Mouse (Mus musculus) embryonic facial prominence, embryonic 11.5 days (tissue): ENCODE data around the gene Kcnb1. TPM values are rescaled to one million over a fixed set of nuclear protein-coding genes. Genes with fewer than 3 reads are reported as not detected.

Experiments used
- ATAC-seq: fragments of 200-750 bp; cut with Nextera tagmentation; replicated peaks from 2 replicates; pipeline ENCODE4 v1.8.0; 2017; ENCODE audit warnings: low read depth; ENCODE audit not compliant: insufficient number of reproducible peaks, low FRiP score, low TSS enrichment
- DNase-seq: peaks from one replicate; pipeline ENCODE4 v3.0.0-alpha.2; 2015; ENCODE audit warnings: low spot score
- H3K27ac ChIP-seq: fragments of 300-500 bp; sonication (generic); replicated peaks from 2 replicates; pipeline ENCODE4 v1.5.1; 2014; ENCODE audit warnings: mild to moderate bottlenecking, low read depth, low read length, control low read depth
- H3K27me3 ChIP-seq: fragments of 300-500 bp; sonication (generic); 2 replicates; pipeline ENCODE4 v1.6.1; 2014; ENCODE audit warnings: mild to moderate bottlenecking, low read length, moderate library complexity, mixed read lengths; ENCODE audit not compliant: control insufficient read depth, insufficient read depth
- H3K36me3 ChIP-seq: fragments of 300-500 bp; sonication (generic); replicated peaks from 2 replicates; pipeline ENCODE4 v1.6.1; 2014; ENCODE audit warnings: low read depth, mild to moderate bottlenecking, low read length, moderate library complexity, mixed read lengths; ENCODE audit not compliant: control insufficient read depth, insufficient read depth
- H3K4me1 ChIP-seq: fragments of 300-500 bp; sonication (generic); 2 replicates; pipeline ENCODE4 v1.6.1; 2014; ENCODE audit warnings: low read length, mixed read lengths; ENCODE audit not compliant: control insufficient read depth, insufficient read depth
- H3K4me2 ChIP-seq: fragments of 300-500 bp; sonication (generic); 2 replicates; pipeline ENCODE4 v1.6.1; 2014; ENCODE audit warnings: low read depth, mild to moderate bottlenecking, control low read depth, low read length, moderate library complexity
- H3K4me3 ChIP-seq: fragments of 300-500 bp; sonication (generic); 2 replicates; pipeline ENCODE4 v1.5.1; 2014; ENCODE audit warnings: low read depth, low read length, control low read depth
- H3K9ac ChIP-seq: fragments of 300-500 bp; sonication (generic); replicated peaks from 2 replicates; pipeline ENCODE4 v1.6.1; 2014; ENCODE audit warnings: mild to moderate bottlenecking, control low read depth, low read length
- H3K9me3 ChIP-seq: fragments of 300-500 bp; sonication (generic); replicated peaks from 2 replicates; pipeline ENCODE4 v1.6.1; 2016; ENCODE audit warnings: mild to moderate bottlenecking, low read length, inconsistent platforms, mixed read lengths; ENCODE audit not compliant: control insufficient read depth
- WGBS: fragments of 180-500 bp; shearing (Covaris S2); extraction: QIAGEN DNeasy Blood & Tissue Kit; methylation state at CpG from one replicate; pipeline ENCODE4 v1.1.7; 2014; 5-methylcytosine and 5-hydroxymethylcytosine counted together
- polyA plus RNA-seq: library from polyadenylated mRNA; unstranded; fragments of >200 nt; fragmentation: Nextera tagmentation; extraction: Ambion mirVana; gene quantifications from 2 replicates; pipeline ENCODE4 v1.2.1, GENCODE M21; 2014

Kcnb1 gene
- polyA plus RNA-seq, 1 experiment from 2014 or later, result 0.39 TPM

DNA sequence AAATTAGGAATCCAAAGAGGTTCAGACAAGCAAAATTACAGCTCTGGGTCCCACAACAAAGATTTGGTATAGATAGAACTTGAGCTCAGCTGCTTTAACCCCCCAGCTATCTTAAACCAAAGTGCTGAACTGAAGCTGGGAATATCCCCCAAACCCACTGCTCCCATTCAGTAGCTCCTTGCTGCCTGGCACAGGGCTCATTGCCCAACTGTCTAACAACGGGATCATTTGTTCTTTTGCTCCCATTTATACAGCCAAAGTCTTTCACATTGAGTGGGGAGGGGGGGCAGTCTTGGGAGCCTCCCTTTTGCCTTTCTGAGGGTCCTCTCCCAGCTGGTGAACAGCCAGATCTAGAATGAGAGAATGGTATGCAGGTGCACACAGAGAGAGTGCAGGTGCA, 99.7 kb downstream of the Kcnb1 start:
- no peaks in the 10 kb centered on the region for H3K36me3 ChIP-seq

DNA sequence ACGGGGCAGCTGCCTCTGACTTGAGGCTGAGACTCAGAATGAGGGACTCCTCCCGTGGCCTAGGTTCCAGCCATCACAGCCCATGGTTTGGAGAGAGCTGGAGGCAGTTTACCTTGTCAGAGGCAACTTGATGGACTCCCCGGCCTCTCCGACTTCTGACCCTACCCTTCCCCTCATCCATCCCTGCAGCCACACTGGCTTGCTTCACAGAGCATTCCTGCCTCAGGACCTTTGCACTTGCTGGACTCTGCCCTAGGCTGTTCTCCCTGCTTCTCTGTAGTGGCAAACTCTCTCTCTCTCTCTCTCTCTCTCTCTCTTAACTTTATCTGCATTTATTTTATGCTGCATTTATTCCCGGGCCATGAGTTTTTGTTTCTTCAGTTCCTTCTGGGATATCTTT, 103.1 kb downstream of the Kcnb1 start:
- Histone ChIP-seq H3K4me2 (no peak overlapping the region), H3K27ac (no peak overlapping the region), H3K9me3 (no peaks in the 10 kb centered on the region), H3K9ac (no peak overlapping the region), H3K36me3 (no peaks in the 10 kb centered on the region), H3K27me3 (no peaks in the 10 kb centered on the region), H3K4me1 (no peaks in the 10 kb centered on the region), H3K4me3 (no peak overlapping the region)
- DNase-seq (no peak), ATAC-seq (no peak)
- WGBS, result 76% methylated on average over 5 of the region's 5 CpGs

More for the DNA sequence above, 99.7 kb downstream of the Kcnb1 start:
- H3K4me2 ChIP-seq, result no peak overlapping the region
- no peak overlapping the region for H3K27ac ChIP-seq
- H3K9ac ChIP-seq, result no peak overlapping the region
- no peaks in the 10 kb centered on the region for H3K4me1 ChIP-seq
- 65% methylated on average over 1 of the region's 1 CpGs for WGBS
- no peak for DNase-seq
- no peak overlapping the region for H3K4me3 ChIP-seq
- H3K9me3 ChIP-seq, result no peaks in the 10 kb centered on the region
- ATAC-seq, result no peak
- no peaks in the 10 kb centered on the region for H3K27me3 ChIP-seq

DNA sequence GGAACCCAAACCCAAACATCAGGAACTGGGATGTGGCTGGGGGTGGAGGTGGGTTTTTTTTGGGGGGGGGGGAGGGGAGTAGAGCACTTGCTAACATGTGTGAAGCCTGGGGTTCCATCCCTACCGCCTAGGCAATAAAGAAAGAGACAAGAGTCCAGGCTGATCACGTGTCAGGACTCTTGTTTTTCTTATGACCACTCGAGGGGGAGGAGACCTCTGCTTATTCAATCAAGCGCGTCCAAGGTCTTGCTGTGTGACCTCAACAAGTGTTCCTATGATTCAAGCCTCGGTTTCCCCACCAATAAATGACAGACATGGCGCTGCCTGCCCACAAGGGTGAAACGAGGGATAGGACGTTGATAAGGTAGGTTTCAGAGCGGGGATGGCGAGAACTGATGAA, 103.9 kb downstream of the Kcnb1 start:
- Histone ChIP-seq H3K27ac (no peak overlapping the region), H3K9ac (no peak overlapping the region), H3K36me3 (no peaks in the 10 kb centered on the region), H3K4me1 (no peaks in the 10 kb centered on the region), H3K4me2 (no peak overlapping the region), H3K27me3 (no peaks in the 10 kb centered on the region), H3K4me3 (no peak overlapping the region), H3K9me3 (no peaks in the 10 kb centered on the region)
- WGBS, result 70% methylated on average over 11 of the region's 11 CpGs
- DNase-seq (no peak), ATAC-seq (no peak)

DNA sequence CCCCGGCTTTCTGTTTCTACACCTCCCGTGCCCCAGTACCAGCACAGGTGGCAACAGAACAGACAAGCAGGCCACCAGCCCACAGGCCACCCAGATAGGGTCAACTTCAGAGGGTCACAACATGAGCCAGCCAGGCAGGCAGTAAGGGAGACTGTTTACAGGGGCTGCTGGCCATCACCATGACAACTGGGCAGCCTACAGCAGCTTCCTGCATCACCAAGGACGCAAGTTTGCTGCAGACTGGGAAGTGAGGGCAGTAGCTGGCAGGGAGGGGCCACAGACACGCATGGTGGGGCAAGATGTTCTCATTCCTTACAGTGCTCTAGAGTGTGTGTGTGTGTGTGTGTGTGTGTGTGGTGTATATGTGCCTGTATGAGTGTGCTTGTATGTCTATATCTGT, 108.3 kb downstream of the Kcnb1 start:
- Histone ChIP-seq H3K9ac (no peak overlapping the region), H3K4me3 (no peak overlapping the region), H3K27ac (no peak overlapping the region), H3K9me3 (no peaks in the 10 kb centered on the region), H3K4me2 (no peak overlapping the region), H3K27me3 (no peaks in the 10 kb centered on the region), H3K4me1 (peaks cover 4% of the 10 kb centered on the region; the same call in 1 of the 2 replicates), H3K36me3 (no peaks in the 10 kb centered on the region)
- WGBS, result 15% methylated on average over 4 of the region's 4 CpGs
- ATAC-seq, result no peak
- peak; percentile 58 for DNase-seq

DNA sequence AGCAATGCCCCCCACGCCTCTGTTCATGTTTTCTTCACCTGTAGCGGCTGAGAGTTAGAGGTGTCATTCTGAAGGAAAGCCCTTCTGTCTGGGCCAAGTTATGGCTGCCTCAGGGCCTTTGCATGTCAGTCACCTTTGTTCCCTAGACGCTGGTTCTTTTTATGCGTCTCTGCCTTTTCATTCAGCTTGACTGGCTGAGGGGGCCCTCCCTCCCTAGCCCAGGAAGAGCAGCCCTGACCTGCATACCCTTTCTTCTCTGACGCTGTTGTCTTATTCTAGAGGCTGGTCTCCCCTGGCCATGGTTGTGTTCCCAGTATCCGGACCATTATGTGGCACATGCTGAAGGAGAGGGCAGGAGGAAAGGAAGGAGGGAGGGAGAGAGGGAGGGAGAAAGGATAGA, 108.8 kb downstream of the Kcnb1 start:
- no peaks in the 10 kb centered on the region for H3K9me3 ChIP-seq
- no peak overlapping the region for H3K27ac ChIP-seq
- no peak for DNase-seq
- no peak for ATAC-seq
- H3K36me3 ChIP-seq, result no peaks in the 10 kb centered on the region
- H3K4me1 ChIP-seq, result peaks cover 4% of the 10 kb centered on the region; the same call in 1 of the 2 replicates
- H3K4me3 ChIP-seq, result no peak overlapping the region
- no peaks in the 10 kb centered on the region for H3K27me3 ChIP-seq
- no peak overlapping the region for H3K9ac ChIP-seq
- WGBS, result 58% methylated on average over 6 of the region's 6 CpGs
- no peak overlapping the region for H3K4me2 ChIP-seq

DNA sequence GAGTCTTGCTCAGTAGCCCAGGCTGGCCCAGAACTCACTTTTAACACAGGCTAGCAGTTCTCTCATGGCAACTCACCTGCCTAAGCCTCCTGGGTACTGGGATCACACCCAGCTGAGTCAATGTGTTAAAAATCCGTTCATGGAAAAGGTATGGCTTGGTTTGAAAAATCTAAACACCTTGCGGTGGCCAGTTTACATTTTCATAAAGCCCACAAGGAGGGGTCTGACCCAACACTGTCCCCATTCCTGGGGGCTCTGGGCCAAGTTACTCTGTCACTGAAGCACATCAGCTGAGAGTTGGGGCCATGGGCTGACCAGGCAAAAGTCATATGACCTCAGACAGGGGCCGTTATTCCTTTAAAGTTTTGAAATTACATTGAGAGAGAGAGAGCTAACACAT, 109.6 kb downstream of the Kcnb1 start:
- Histone ChIP-seq H3K4me3 (no peak overlapping the region), H3K36me3 (no peaks in the 10 kb centered on the region), H3K4me2 (no peak overlapping the region), H3K27ac (0 out of 2 replicates have a peak overlapping the region, but pooled peaks have one; percentile 14), H3K9me3 (no peaks in the 10 kb centered on the region), H3K27me3 (no peaks in the 10 kb centered on the region), H3K9ac (no peak overlapping the region), H3K4me1 (peaks cover 4% of the 10 kb centered on the region; the same call in 1 of the 2 replicates)
- WGBS, result 91% methylated on average over 3 of the region's 3 CpGs
- ATAC-seq (no peak), DNase-seq (no peak)

DNA sequence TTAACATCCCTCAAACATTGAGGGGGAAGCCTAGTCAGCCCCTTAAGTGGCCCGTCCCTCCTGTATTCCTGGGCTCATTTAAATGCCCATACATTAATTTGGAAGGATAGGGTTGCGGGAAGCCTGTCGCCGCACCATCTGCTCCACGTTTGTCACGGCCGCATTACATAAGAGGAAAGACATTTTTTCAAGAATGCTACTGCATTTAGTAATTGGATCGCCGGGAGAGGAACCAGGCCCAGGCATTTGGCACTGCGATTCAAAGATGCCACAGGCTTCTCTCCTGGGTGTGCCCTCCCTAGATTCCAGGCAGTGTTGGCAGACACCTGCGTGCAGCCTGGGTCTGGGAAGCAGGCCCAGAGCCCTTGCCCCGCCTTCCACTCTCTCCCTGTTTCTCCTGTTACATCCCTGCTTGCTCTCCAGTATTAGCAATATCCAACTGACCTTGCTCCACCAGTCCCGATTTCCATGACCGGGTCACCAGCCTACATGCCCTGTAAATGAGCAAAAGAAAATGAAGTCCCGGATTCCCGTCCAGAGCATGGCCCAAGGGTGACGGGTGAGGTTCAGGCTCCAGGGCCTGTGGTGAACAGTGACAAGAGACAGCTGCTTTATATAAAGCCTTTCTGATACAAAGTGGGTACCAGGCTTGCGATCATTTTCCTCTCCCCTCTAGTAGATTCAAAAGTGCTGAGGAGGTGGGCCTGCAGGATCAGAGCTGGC, 110.3 kb downstream of the Kcnb1 start:
- ATAC-seq, result peak; percentile 57; the same call in 1 of the 2 replicates
- Histone ChIP-seq H3K4me2 (peak overlapping the region; percentile 10; the same call in 1 of the 2 replicates), H3K9ac (no peak overlapping the region), H3K4me3 (no peak overlapping the region), H3K9me3 (no peaks in the 10 kb centered on the region), H3K4me1 (peaks cover 4% of the 10 kb centered on the region; the same call in 1 of the 2 replicates), H3K27me3 (no peaks in the 10 kb centered on the region), H3K27ac (no peak overlapping the region; the same call in 1 of the 2 replicates), H3K36me3 (no peaks in the 10 kb centered on the region)
- DNase-seq, result peak; percentile 71
- 35% methylated on average over 18 of the region's 18 CpGs for WGBS

DNA sequence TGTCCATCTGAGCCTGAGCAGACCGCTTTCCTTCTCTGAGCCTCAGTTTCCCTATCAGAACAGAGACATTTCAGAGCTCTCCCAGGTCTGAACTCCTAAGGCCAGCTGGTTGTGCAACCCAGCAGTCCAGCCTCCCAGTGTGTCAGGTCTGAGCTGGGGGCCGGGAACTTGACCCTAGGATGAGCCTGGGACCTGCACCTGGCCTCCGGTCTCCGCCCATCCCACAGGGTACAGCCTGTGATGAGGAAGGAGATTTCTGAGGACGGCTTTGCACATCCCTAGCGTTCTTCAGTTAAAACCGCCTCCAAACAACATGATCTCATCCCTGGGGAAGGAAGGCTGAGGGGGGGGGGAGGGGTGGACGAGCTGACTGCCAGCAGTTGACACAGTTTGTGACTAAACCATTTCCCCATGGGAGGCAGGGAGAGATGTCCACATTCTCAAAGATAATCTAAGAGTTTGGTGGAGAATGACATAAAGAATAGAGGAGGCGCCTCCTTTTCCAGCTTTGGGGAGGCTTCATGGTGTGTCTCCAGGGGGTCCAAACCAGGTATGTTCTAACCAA, 110.9 kb downstream of the Kcnb1 start:
- Histone ChIP-seq H3K27ac (no peak overlapping the region; the same call in 1 of the 2 replicates), H3K9me3 (no peaks in the 10 kb centered on the region), H3K9ac (no peak overlapping the region), H3K4me1 (peaks cover 4% of the 10 kb centered on the region; the same call in 1 of the 2 replicates), H3K36me3 (no peaks in the 10 kb centered on the region), H3K27me3 (no peaks in the 10 kb centered on the region), H3K4me3 (no peak overlapping the region), H3K4me2 (peak overlapping the region; percentile 10; the same call in 1 of the 2 replicates)
- peak; percentile 57; the same call in 1 of the 2 replicates for ATAC-seq
- no peak for DNase-seq
- WGBS, result 47% methylated on average over 9 of the region's 9 CpGs
